Mouse (Mus musculus): ENCODE data around the gene Sh3bp5l. TPM values are rescaled to one million over a fixed set of nuclear protein-coding genes. Genes with fewer than 3 reads are reported as not detected.

The Sh3bp5l gene
- total RNA-seq, 1 experiment from 2014 or later, result 64.5 TPM

GRCm38 (mm10) chr11:58378763-58379278, 48.3 kb downstream of the Sh3bp5l start, which contains the start of gene Lypd8:
TSS of gene Lypd8 (plus strand) at chr11:58379043.
- DNase-seq, result no peak

GRCm38 (mm10) chr11:58379516-58379915, 49.0 kb downstream of the Sh3bp5l start:
- DNase-seq, result no peak

GRCm38 (mm10) chr11:58382471-58382870, 51.9 kb downstream of the Sh3bp5l start:
- DNase-seq, result no peak

Other genes starting within 250 kb of the Sh3bp5l start
- 1.0 and 1.7 TPM in 2 replicates for gene Gm12248, start 237.6 kb upstream of the Sh3bp5l start, total RNA-seq (2021)
- gene Cnot8, start 226.6 kb upstream of the Sh3bp5l start, total RNA-seq (2021), result 54.1 and 65.5 TPM in 2 replicates
- gene Gemin5, start 162.2 kb upstream of the Sh3bp5l start, total RNA-seq (2021), result 23.3 and 26.5 TPM in 2 replicates
- 70.7 and 72.0 TPM in 2 replicates for gene Mrpl22, start 159.1 kb upstream of the Sh3bp5l start, total RNA-seq (2021)
- 8.8 and 11.8 TPM in 2 replicates for gene Igtp, start 131.2 kb upstream of the Sh3bp5l start, total RNA-seq (2021)
- 10.6 and 14.0 TPM in 2 replicates for gene Irgm2, start 131.1 kb upstream of the Sh3bp5l start, total RNA-seq (2021)
- not detected in 2 replicates for gene 4930438A08Rik, start 55.9 kb upstream of the Sh3bp5l start, total RNA-seq (2021)
- gene Zfp692, start 23.7 kb upstream of the Sh3bp5l start, total RNA-seq (2021), result 14.4 and 17.3 TPM in 2 replicates
- 53.1 and 53.4 TPM in 2 replicates for gene Zfp672, start 385 bp upstream of the Sh3bp5l start, total RNA-seq (2021)
- not detected in 2 replicates for gene Lypd8, start 48.3 kb downstream of the Sh3bp5l start, total RNA-seq (2021)
- gene 1810065E05Rik, start 90.4 kb downstream of the Sh3bp5l start, total RNA-seq (2021), result not detected in 2 replicates
- gene Gm12253, start 101.8 kb downstream of the Sh3bp5l start, total RNA-seq (2021), result not detected in 2 replicates
- gene Lypd9, start 122.2 kb downstream of the Sh3bp5l start, total RNA-seq (2021), result not detected in 2 replicates
- not detected in 2 replicates for gene Olfr30, start 131.5 kb downstream of the Sh3bp5l start, total RNA-seq (2021)
- gene Olfr332, start 161.8 kb downstream of the Sh3bp5l start, total RNA-seq (2021), result not detected in 2 replicates
- gene Olfr331, start 171.8 kb downstream of the Sh3bp5l start, total RNA-seq (2021), result not detected in 2 replicates
- gene Olfr330, start 204.1 kb downstream of the Sh3bp5l start, total RNA-seq (2021), result 1.5 TPM in 1 of 2 replicates, not detected in the other
- 1.2 TPM in 1 of 2 replicates, not detected in the other for gene Olfr329-ps, start 215.7 kb downstream of the Sh3bp5l start, total RNA-seq (2021)
- gene Olfr328, start 224.9 kb downstream of the Sh3bp5l start, total RNA-seq (2021), result 0.36 TPM in 1 of 2 replicates, not detected in the other
- gene Olfr224, start 239.8 kb downstream of the Sh3bp5l start, total RNA-seq (2021), result not detected in 2 replicates
- not detected in 2 replicates for gene Olfr325, start 247.0 kb downstream of the Sh3bp5l start, total RNA-seq (2021)

All from adrenal gland, postnatal 25 days (tissue).